Mouse (Mus musculus): ENCODE measurements at regions not wholly inside any gene's neighbourhood (a gene's known extent, or its start where the extent isn't known, plus 50 kb on each side); places are given as distances from the start of the nearest gene placed in this dataset.

DNA sequence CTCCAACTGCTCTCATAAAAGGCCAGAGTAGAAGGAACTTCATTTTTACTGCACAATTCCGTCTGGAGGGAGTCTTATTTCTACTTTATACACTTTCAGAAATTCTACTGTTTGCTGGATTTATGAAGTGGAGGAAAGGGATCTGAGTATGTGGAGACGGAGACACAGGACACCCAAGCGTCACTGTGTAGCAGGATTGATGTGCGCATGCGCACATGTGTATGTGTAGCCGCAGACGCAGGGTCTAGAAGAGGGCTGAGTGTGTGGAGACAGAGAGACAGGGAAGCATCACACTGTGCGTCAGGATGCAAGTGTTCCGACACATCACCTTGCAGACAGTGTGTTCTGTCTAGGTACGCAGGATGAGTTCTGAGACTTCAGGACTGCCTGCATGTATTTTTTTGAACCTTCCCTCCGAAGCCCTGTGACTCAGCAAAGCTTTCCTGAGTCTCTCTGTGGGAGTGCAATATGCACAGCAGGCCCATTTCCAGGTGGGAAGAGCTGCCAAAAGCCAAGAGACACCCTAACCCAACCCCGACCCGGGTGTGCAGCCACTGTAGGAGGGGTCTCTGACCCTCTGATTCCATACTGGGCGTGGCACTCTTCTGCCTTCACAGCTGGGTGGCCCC is 67.1 kb upstream of the Fam19a5 start:
- in situ Hi-C loops (cut with MboI, MseI) = no loop called here

DNA sequence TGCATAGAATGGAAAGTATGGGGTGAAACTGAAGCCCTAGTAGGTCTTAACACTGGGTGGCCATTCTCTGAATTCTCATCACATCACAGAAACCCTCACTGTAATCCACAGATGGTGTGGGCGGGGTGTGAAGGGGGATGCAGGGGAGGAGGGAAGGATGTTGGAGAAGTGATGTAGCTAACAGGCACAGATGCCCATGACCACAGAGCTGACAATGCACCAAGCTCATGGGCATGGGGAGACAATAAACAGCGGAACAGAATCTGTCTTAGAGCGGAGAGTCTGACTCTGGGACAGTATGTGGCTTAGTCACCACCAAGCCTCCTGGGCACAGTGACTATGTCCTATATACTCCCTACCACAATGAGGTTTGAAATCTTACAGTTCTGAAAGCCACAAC is 63.3 kb upstream of the Fam19a5 start:
- in situ Hi-C loops (cut with MboI, MseI) = no loop called here

All from regulatory T cell (primary cell).